Mouse (Mus musculus) embryonic facial prominence, embryonic 13.5 days (tissue): ENCODE results near the gene Ikbip. TPM values are rescaled to one million over a fixed set of nuclear protein-coding genes. Genes with fewer than 3 reads are reported as not detected.
A peak's percentile ranks its signal among the peaks of the same experiment; 100 is the strongest.

Experiments
- ATAC-seq: fragments of 200-750 bp; cut with Nextera tagmentation; 2 replicates; pipeline ENCODE4 v1.8.0; 2017; ENCODE audit warnings: low read depth; ENCODE audit not compliant: insufficient number of reproducible peaks, insufficient read depth, low FRiP score, low TSS enrichment
- H3K27ac ChIP-seq: fragments of 300-500 bp; sonication (generic); 2 replicates; pipeline ENCODE4 v1.5.1; 2015; ENCODE audit warnings: moderate library complexity, mild to moderate bottlenecking, inconsistent platforms
- H3K27me3 ChIP-seq: fragments of 300-500 bp; sonication (generic); 2 replicates; pipeline ENCODE4 v1.6.1; 2015; ENCODE audit warnings: mild to moderate bottlenecking, inconsistent platforms
- H3K36me3 ChIP-seq: fragments of 300-500 bp; sonication (generic); 2 replicates; pipeline ENCODE4 v1.6.1; 2015; ENCODE audit warnings: mild to moderate bottlenecking, inconsistent platforms
- H3K4me1 ChIP-seq: fragments of 300-500 bp; sonication (generic); 2 replicates; pipeline ENCODE4 v1.6.1; 2015; ENCODE audit warnings: inconsistent platforms
- H3K4me2 ChIP-seq: fragments of 300-500 bp; sonication (generic); 2 replicates; pipeline ENCODE4 v1.6.1; 2015; ENCODE audit warnings: moderate library complexity, mild to moderate bottlenecking, inconsistent platforms
- H3K4me3 ChIP-seq: fragments of 300-500 bp; sonication (generic); 2 replicates; pipeline ENCODE4 v1.5.1; 2015; ENCODE audit warnings: mild to moderate bottlenecking, inconsistent platforms
- H3K9ac ChIP-seq: fragments of 300-500 bp; sonication (generic); 2 replicates; pipeline ENCODE4 v1.6.1; 2015; ENCODE audit warnings: mild to moderate bottlenecking, inconsistent platforms
- H3K9me3 ChIP-seq: fragments of 300-500 bp; sonication (generic); 2 replicates; pipeline ENCODE4 v1.6.1; 2016; ENCODE audit warnings: inconsistent platforms
- WGBS: fragments of 180-500 bp; shearing (Covaris S2); methylation state at CpG from one replicate; pipeline ENCODE4 v1.1.7; 2015; ENCODE audit warnings: mixed read lengths; 5-methylcytosine and 5-hydroxymethylcytosine counted together
- polyA plus RNA-seq: library from polyadenylated mRNA; unstranded; fragments of >200 nt; fragmentation: Nextera tagmentation; extraction: Ambion mirVana; gene quantifications from 2 replicates; pipeline ENCODE4 v1.2.1, GENCODE M21; 2015

Gene Ikbip
- polyA plus RNA-seq, 1 experiment from 2014 or later: 57.5 TPM

DNA sequence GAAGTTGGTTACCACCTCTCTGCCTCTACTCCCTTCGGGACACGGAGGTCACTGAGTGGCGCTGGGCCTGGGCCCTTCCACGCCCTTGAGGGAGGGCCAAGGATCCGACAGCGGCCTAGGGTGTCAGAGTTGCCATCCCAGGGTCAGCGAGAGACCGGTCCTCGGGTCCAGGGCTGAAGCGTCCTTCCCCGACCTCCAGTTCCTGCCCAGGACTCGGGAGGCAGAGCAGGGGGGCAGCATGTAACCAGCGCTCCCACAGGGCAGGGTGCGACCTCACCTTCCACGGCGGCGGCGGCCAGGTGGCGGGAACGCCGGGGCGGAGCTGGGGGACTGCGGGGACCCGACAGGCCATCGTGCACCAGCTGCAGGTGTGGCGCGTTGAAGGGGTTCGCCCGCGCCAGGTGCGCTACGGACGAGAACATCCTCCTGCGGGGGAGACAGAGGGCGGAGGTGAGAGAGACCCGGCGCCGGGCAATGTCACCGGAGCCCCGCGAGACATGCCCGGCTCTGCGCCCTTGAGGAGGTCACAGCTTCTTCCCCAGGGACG, 40.6 kb downstream of the Ikbip start:
- WGBS: under 1% methylated on average over 44 of the region's 44 CpGs

DNA sequence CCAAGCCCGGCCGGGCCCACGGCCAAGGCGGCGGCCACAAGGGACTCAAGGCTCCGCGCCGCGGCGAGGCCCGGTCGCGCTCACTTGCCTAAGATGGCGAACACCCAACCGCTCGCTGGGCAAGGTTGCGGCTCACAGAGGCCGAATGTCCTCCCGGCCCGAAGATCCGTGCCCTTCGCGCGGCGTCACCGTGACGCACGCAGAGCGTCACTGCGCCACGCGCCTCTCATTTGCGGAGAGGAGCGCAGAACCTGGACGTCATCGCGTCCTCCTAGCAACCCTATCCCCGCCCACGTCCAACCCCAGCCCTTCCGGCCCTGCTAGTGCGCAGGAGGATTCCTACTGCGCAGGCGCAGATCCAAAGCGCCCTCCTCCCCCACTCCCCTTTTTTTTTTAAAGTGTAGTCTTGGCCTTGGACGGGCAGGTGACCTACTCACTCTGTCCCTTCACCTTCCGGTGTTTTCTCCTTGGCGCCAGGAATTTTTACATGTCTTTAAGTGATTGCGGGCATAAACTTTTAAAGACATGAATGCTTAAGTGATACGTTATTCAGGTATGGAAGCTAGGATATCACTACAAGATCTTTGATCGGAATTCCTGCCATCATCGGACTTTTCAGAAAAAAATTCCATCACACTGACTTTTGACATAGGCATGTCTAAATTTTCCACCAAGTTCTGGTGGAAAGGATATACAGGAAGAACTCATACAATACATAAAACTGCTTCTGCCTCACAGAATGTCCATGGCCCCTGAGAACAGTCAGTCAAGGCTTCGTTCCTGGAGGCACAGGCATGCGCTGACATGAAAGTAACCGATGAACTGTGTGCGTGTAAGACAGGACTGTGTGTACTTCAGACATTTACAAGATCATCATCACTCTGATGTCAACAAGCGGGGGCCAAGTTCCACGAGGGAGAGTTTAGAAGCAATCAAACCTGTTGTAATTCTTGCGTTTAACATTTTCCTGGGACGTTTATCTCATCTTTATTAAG, 41.4 kb downstream of the Ikbip start, which contains the start of gene Slc25a3:
TSS of gene Slc25a3 (minus strand) at position 232 of the 995 bp plus-strand sequence.
- WGBS: 11% methylated on average over 59 of the region's 59 CpGs
- Histone ChIP-seq H3K9ac (peak within 1 kb of the TSS; percentile 99), H3K36me3 (peaks cover 27% of the 10 kb centered on the region), H3K27ac (peak within 1 kb of the TSS; percentile 89), H3K4me2 (peak within 1 kb of the TSS; percentile 87), H3K4me1 (peaks cover 19% of the 10 kb centered on the region), H3K9me3 (no peaks in the 10 kb centered on the region), H3K4me3 (peak within 1 kb of the TSS; percentile 98), H3K27me3 (no peaks in the 10 kb centered on the region)
- peak; percentile 99 for ATAC-seq

More for the DNA sequence above, 40.6 kb downstream of the Ikbip start:
- Histone ChIP-seq H3K27ac (peak overlapping the region; percentile 89), H3K36me3 (peaks cover 35% of the 10 kb centered on the region), H3K27me3 (no peaks in the 10 kb centered on the region), H3K4me1 (peaks cover 19% of the 10 kb centered on the region), H3K9ac (peak overlapping the region; percentile 99), H3K4me3 (peak overlapping the region; percentile 98), H3K4me2 (peak overlapping the region; percentile 87), H3K9me3 (no peaks in the 10 kb centered on the region)
- ATAC-seq: peak; percentile 33

DNA sequence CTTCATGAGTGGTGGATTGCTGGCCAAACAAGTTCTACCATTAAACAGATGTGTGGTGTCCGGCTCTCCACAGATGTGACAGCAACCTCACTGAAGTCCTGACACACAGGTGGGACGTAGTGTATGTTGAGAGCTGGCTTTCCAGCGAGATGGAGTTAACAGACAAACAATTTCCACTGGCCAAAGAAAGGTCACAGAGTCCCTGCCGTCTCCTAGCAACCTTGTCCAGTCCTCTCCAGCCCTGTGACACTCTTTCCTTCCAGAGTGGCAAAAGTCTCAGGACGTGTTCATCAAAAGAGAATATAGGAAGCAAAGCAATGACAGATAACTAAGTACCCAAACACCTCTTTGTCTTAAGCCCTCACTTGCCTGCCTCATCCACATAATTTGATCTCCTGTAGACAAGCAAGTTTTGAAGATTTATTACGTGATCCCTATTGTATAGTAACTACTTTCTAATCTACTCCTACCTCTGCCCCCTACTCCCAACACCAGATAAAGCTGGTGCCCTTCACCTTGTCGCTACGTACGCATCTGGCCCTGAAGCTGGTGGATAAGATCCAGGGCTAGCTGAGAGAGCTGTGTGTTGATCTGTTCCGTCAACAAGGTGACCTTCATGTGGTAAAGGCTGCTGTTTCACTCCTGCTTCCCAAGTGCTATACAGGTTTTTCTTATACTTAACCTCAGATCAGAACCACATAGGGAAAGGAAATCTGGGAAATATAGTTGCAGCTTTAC, 44.0 kb downstream of the Ikbip start:
- 80% methylated on average over 10 of the region's 10 CpGs for WGBS
- H3K36me3 ChIP-seq: peaks cover 4% of the 10 kb centered on the region
- peaks cover 14% of the 10 kb centered on the region for H3K4me1 ChIP-seq
- H3K27me3 ChIP-seq: no peaks in the 10 kb centered on the region
- H3K9ac ChIP-seq: no peak overlapping the region
- H3K9me3 ChIP-seq: no peaks in the 10 kb centered on the region
- H3K4me2 ChIP-seq: no peak overlapping the region
- no peak for ATAC-seq
- no peak overlapping the region for H3K27ac ChIP-seq
- no peak overlapping the region for H3K4me3 ChIP-seq

DNA sequence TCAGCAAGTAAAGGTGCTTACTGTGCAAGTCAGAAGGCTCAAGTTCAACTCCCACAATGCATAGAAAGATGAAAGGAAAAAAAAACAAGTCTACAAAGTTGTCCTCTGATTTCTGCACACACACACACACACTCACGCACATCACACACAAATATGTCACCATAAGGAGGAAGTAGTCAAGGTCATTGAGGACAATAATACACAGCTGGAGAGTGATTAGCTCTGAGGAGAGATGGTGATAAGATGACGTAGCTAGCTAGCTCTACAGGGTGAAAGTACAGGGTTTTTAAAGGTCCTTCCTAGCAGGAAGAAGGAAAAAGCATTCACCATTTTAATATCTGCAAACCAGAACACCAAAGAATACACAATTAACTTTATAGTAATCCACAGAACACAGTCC, 44.7 kb downstream of the Ikbip start:
- Histone ChIP-seq H3K36me3 (no peaks in the 10 kb centered on the region), H3K4me3 (no peak overlapping the region), H3K4me1 (peaks cover 8% of the 10 kb centered on the region), H3K9me3 (no peaks in the 10 kb centered on the region), H3K27ac (no peak overlapping the region), H3K27me3 (no peaks in the 10 kb centered on the region), H3K9ac (no peak overlapping the region), H3K4me2 (no peak overlapping the region)
- WGBS: 78% methylated on average over 2 of the region's 2 CpGs
- no peak for ATAC-seq

DNA sequence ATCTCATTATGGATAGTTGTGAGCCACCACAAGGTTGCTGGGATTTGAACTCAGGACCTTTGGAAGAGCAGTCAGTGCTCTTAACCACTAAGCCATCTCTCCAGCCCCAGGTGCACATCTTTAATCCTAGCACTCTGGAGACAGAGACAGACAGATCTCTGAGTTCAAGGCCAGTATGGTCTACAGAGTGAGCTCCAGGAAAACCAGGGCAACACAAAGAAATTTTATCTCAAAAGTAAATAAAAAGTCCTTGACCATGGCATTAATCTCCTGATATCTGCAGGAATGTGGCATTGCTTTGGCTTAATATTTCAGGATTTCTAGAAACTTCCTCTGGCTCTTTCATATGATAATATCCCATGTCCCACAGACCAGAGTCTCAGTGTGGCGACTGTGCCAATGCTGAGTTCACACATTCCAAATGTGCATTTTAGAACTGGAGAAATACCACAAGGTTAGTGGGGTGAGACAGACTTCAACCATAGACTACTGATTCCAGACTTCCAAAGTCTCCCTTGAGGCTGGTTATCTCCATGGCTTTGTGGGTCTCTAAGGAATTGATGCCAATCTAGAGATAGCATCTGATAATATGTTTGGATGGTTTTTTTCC, 45.9 kb downstream of the Ikbip start:
- Histone ChIP-seq H3K9me3 (no peaks in the 10 kb centered on the region), H3K4me2 (no peak overlapping the region), H3K9ac (no peak overlapping the region), H3K27ac (no peak overlapping the region), H3K4me3 (no peak overlapping the region), H3K36me3 (no peaks in the 10 kb centered on the region), H3K4me1 (0 out of 2 replicates have a peak, but pooled peaks cover 3% of the 10 kb centered on the region), H3K27me3 (no peaks in the 10 kb centered on the region)
- ATAC-seq: no peak
- WGBS: 56% methylated on average over 1 of the region's 1 CpGs

DNA sequence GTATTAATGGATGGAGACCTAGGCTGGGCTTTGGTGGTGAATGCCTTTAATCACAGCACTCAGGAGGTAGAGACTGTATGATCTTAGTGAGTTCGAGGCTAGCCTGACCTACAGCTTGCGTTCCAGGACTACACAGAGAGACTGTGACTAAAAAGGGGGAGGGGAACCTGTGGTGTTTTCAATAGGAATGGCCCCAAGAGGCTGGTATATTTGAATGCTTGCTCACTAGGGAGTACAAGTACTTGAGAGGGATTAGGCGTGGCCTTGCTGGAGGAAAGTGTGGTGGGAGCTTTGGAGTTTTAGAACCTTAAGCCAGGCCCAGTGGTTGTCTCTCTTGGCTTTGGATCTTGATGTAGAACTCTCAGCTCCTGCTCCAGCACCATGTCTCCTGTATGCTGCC, 48.1 kb downstream of the Ikbip start:
- Histone ChIP-seq H3K4me2 (no peak overlapping the region), H3K27me3 (no peaks in the 10 kb centered on the region), H3K27ac (no peak overlapping the region), H3K4me1 (no peaks in the 10 kb centered on the region), H3K9me3 (no peaks in the 10 kb centered on the region), H3K9ac (no peak overlapping the region), H3K36me3 (no peaks in the 10 kb centered on the region), H3K4me3 (no peak overlapping the region)
- ATAC-seq: no peak
- 85% methylated on average over 3 of the region's 3 CpGs for WGBS

DNA sequence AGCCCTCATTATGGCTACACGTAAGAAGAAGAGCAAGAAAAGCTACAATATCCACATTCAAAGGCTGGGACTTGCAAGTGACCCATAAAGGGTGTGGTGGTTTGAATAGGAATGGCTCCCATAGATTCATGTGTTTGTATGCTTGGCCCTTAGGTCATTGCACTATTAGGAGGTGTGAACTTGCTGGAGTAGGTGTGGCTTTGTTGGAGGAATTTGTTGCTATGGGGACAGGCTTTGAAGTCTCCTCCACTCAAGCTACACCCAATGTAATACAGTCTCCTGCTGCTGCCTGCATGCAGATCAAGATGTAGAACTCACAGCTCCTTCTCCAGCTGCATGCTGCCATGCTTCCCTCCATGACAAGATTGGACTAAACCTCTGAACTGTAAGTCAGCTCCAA, 48.8 kb downstream of the Ikbip start:
- ATAC-seq: no peak
- no peak overlapping the region for H3K9ac ChIP-seq
- no peak overlapping the region for H3K4me2 ChIP-seq
- H3K27ac ChIP-seq: no peak overlapping the region
- no peak overlapping the region for H3K4me3 ChIP-seq
- no peaks in the 10 kb centered on the region for H3K36me3 ChIP-seq
- WGBS: 87% methylated on average over 1 of the region's 1 CpGs
- H3K9me3 ChIP-seq: no peaks in the 10 kb centered on the region
- H3K4me1 ChIP-seq: no peaks in the 10 kb centered on the region
- no peaks in the 10 kb centered on the region for H3K27me3 ChIP-seq

DNA sequence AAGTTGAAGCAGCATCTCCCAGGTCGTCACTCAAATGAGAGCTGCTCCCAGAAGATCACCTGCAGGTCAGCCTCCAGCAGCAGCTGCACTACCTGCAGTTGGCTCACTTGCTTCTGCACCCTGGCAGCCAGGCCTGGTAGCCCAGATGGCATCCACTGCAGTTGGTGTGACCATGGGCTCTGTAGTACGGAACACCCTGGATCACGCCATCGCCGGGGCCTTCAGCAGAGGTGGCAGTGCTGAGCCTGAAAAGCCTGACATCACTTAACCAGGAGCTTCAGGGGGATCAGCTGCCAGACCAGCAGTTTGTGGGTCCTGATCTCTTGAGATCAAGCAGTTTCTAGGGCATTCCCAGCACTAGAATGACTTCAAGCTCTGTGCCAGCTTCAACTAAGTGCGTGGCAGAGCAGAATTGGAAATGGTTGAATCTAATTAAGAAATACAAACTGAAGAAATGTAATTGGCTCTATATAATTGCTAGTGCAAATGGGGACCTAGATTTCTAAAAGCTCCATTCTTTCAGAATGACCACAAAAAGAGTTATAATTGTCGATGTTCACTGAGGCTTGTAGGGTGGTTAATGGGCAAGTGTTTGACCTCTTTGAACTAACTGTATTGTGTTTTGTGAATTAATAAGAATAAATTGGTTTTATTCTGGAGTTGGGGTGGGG, 52.7 kb downstream of the Ikbip start:
- Histone ChIP-seq H3K4me3 (no peak overlapping the region), H3K9ac (no peak overlapping the region), H3K4me1 (no peaks in the 10 kb centered on the region), H3K4me2 (no peak overlapping the region), H3K36me3 (no peaks in the 10 kb centered on the region), H3K27ac (no peak overlapping the region), H3K27me3 (no peaks in the 10 kb centered on the region), H3K9me3 (no peaks in the 10 kb centered on the region)
- 89% methylated on average over 7 of the region's 7 CpGs for WGBS
- ATAC-seq: no peak

DNA sequence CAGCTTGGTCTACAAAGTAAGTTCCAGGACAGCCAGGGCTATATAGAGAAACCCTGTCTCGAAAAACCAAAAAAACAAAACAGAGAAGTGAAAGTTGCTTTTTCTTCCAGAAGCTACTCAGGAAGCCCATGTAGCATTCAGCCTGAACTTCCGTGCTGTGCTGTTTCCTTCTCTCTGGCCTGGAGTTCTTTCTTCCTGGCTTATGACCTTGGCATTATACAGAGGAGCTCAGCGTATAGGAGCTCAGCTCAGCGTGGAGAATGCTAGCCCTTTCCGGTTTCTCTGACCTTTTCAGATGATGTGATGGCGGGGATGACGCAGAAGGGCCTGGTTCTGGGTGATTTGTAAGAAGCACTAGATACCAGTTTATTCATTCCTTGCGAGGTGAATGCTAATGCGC, 54.7 kb downstream of the Ikbip start:
- no peak overlapping the region for H3K27ac ChIP-seq
- WGBS: 85% methylated on average over 9 of the region's 9 CpGs

DNA sequence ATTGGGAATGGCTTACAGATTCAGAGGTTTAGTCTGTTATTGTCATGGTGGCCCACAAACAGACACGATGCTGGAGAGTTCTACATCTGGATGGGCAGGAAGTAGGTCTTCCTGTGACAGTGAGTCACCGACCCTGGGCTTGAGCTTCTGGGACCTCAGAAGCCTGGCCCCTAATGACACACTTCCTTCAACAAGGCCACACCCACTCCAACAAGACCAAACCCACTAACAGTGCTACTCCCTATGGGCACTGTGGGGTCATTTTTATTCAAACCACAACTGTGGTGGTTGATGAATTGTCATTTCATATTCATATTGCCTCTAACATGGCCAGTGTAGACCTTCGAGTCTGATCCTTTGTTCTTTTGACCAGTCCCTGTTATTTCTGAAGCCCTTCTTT, 55.6 kb downstream of the Ikbip start:
- 67% methylated on average over 3 of the region's 3 CpGs for WGBS

More for the DNA sequence above, 54.7 kb downstream of the Ikbip start:
- Histone ChIP-seq H3K9me3 (no peaks in the 10 kb centered on the region), H3K4me3 (no peak overlapping the region), H3K4me2 (no peak overlapping the region), H3K27me3 (no peaks in the 10 kb centered on the region), H3K4me1 (no peaks in the 10 kb centered on the region), H3K36me3 (no peaks in the 10 kb centered on the region), H3K9ac (no peak overlapping the region)
- no peak for ATAC-seq

More for the DNA sequence above, 55.6 kb downstream of the Ikbip start:
- Histone ChIP-seq H3K9ac (no peak overlapping the region), H3K4me3 (no peak overlapping the region), H3K27ac (no peak overlapping the region), H3K4me2 (no peak overlapping the region), H3K4me1 (0 out of 2 replicates have a peak, but pooled peaks cover 3% of the 10 kb centered on the region), H3K27me3 (no peaks in the 10 kb centered on the region), H3K36me3 (no peaks in the 10 kb centered on the region), H3K9me3 (no peaks in the 10 kb centered on the region)
- no peak for ATAC-seq
